Mouse (Mus musculus): ENCODE data around the gene H2-Eb2. TPM values are rescaled to one million over a fixed set of nuclear protein-coding genes. Genes with fewer than 3 reads are reported as not detected.

The H2-Eb2 gene
- polyA plus RNA-seq, 1 experiment from 2014 or later = not detected

- H3K9me3 ChIP-seq (replicated peaks) = no peaks in the 10 kb centered on the region
- peaks cover 6% of the 10 kb centered on the region for H3K4me1 ChIP-seq
- H3K9ac ChIP-seq = no peak overlapping the region
- WGBS = 72% methylated on average over 4 of the region's 4 CpGs
- peaks cover 5% of the 10 kb centered on the region; the same call in 1 of the 2 replicates for H3K27me3 ChIP-seq
- H3K27ac ChIP-seq = no peak overlapping the region
- H3K4me3 ChIP-seq (replicated peaks) = no peak overlapping the region
- H3K4me2 ChIP-seq = no peak overlapping the region
- ATAC-seq (replicated peaks; ENCODE audit: low FRiP score) = no peak
- no peaks in the 10 kb centered on the region for H3K36me3 ChIP-seq
Observed at GRCm38 (mm10) chr17:34294249-34294648, 31.2 kb upstream of the H2-Eb2 start.

DNA sequence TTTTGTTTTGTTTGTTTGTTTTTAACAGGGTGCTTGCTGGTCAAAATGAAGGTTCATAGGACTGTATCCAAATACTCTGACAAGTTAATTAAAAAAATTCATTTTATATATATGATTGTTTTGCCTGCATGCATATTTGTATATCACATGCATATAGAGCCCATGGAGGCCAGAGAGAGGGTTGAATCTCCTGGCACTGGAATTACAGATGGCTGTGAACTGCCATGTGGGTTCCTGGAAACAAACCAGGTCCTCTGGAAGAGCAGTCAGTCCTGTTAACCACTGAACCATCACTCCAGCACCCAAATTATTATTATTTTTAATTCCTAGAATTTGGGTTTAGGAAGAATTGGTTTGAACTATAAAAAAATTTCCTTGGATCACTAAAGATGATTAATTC lies 30.2 kb upstream of the H2-Eb2 start:
- Histone ChIP-seq H3K4me1 (peaks cover 6% of the 10 kb centered on the region), H3K9ac (no peak overlapping the region), H3K27ac (no peak overlapping the region), H3K9me3 (replicated peaks) (no peaks in the 10 kb centered on the region), H3K27me3 (peaks cover 5% of the 10 kb centered on the region; the same call in 1 of the 2 replicates), H3K4me2 (no peak overlapping the region), H3K36me3 (no peaks in the 10 kb centered on the region), H3K4me3 (replicated peaks) (no peak overlapping the region)
- ATAC-seq (replicated peaks; ENCODE audit: low FRiP score) = no peak

- Histone ChIP-seq H3K27me3 (peaks cover 5% of the 10 kb centered on the region; the same call in 1 of the 2 replicates), H3K36me3 (no peaks in the 10 kb centered on the region), H3K9me3 (replicated peaks) (no peaks in the 10 kb centered on the region), H3K27ac (no peak overlapping the region), H3K4me1 (peaks cover 6% of the 10 kb centered on the region), H3K4me2 (peak overlapping the region; percentile 58), H3K9ac (no peak overlapping the region), H3K4me3 (replicated peaks) (peak overlapping the region; percentile 33)
- WGBS = 23% methylated on average over 23 of the region's 23 CpGs
- peak; percentile 64; the same call in 1 of the 2 replicates for ATAC-seq (replicated peaks; ENCODE audit: low FRiP score)
Observed at GRCm38 (mm10) chr17:34295891-34296794, 29.3 kb upstream of the H2-Eb2 start.

- 71% methylated on average over 3 of the region's 3 CpGs for WGBS
- H3K9ac ChIP-seq = no peak overlapping the region
Observed at GRCm38 (mm10) chr17:34299356-34299755, 26.1 kb upstream of the H2-Eb2 start.

GRCm38 (mm10) chr17:34300071-34300470 lies 25.4 kb upstream of the H2-Eb2 start:
- Histone ChIP-seq H3K4me2 (no peak overlapping the region), H3K27me3 (peaks cover 5% of the 10 kb centered on the region; the same call in 1 of the 2 replicates), H3K4me1 (peaks cover 6% of the 10 kb centered on the region), H3K4me3 (replicated peaks) (no peak overlapping the region), H3K36me3 (no peaks in the 10 kb centered on the region), H3K9ac (no peak overlapping the region), H3K27ac (no peak overlapping the region), H3K9me3 (replicated peaks) (no peaks in the 10 kb centered on the region)
- WGBS = 81% methylated on average over 8 of the region's 8 CpGs
- no peak for ATAC-seq (replicated peaks; ENCODE audit: low FRiP score)

More at GRCm38 (mm10) chr17:34299356-34299755, 26.1 kb upstream of the H2-Eb2 start:
- peaks cover 6% of the 10 kb centered on the region for H3K4me1 ChIP-seq
- no peak for ATAC-seq (replicated peaks; ENCODE audit: low FRiP score)
- no peak overlapping the region for H3K4me3 ChIP-seq (replicated peaks)
- H3K36me3 ChIP-seq = no peaks in the 10 kb centered on the region
- H3K4me2 ChIP-seq = no peak overlapping the region
- no peaks in the 10 kb centered on the region for H3K9me3 ChIP-seq (replicated peaks)
- H3K27ac ChIP-seq = no peak overlapping the region
- H3K27me3 ChIP-seq = peaks cover 5% of the 10 kb centered on the region; the same call in 1 of the 2 replicates

DNA sequence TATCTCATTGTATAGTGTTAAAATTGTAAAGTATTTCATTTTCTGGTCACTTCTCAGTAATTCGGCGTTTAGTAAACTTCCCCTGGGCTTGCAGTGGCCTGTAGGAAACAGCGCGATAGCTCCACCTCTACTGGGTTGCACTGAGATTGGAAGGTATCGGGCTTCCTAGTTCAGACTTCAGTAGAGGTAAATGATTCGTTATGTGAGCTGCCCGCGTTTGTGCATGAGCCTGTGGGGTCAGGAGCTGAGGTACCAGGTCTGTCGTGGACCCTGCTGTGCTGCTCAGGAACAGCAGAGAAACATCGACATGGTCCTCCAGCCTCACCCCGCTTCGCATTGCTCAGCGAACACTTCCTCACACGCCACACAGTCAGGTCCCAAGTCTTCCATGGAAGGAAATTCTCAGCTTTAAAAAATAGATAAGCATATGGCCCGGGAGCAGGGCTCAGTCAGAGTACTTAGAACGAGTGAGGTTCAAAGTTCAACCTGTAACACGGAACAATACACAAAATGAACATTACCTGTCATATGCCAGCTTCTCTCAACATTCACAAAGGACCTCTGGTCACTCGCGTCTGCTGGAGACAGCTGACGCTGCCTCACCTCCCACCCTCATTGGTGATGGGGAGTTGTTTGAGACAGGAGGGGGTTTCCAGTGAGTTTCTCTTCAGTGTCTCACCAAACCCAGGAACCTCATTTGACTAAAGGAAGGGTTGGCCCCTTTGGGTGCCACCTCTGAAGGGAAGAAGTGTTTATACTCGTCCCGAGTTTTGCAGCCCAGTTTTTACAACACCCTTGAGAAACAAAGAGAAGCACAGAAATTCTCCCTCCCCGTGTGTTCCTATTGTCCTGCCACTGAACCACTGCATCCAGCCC lies 24.5 kb upstream of the H2-Eb2 start:
- no peak for ATAC-seq (replicated peaks; ENCODE audit: low FRiP score)

GRCm38 (mm10) chr17:34301670-34302190 lies 23.7 kb upstream of the H2-Eb2 start:
- WGBS = 89% methylated on average over 4 of the region's 4 CpGs

More for the DNA sequence above, 24.5 kb upstream of the H2-Eb2 start:
- 71% methylated on average over 23 of the region's 23 CpGs for WGBS
- H3K9ac ChIP-seq = no peak overlapping the region
- H3K27me3 ChIP-seq = peaks cover 5% of the 10 kb centered on the region; the same call in 1 of the 2 replicates
- no peaks in the 10 kb centered on the region for H3K9me3 ChIP-seq (replicated peaks)
- H3K36me3 ChIP-seq = no peaks in the 10 kb centered on the region
- H3K4me1 ChIP-seq = peaks cover 3% of the 10 kb centered on the region
- H3K4me2 ChIP-seq = no peak overlapping the region
- no peak overlapping the region for H3K4me3 ChIP-seq (replicated peaks)
- H3K27ac ChIP-seq = no peak overlapping the region

DNA sequence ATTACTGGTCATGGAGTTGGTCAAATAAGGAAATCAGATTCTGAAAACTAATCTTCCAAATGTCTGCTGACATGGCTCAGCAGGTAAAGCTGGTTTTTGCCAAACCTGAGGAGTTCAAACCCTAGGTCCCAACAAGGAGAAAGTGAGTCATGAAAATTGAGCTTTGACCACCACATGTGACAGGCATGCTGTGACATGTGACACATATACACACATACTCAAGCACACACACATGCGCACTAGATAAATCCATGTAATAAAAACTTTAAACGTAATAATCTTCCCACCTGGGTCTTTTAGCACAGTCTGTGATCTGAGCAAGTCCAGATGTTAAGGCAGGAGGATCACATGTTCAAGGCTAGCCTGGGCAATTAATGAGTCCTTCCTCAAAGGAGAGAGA lies 21.7 kb upstream of the H2-Eb2 start:
- Histone ChIP-seq H3K36me3 (no peaks in the 10 kb centered on the region), H3K4me3 (replicated peaks) (no peak overlapping the region), H3K9ac (no peak overlapping the region), H3K4me1 (no peaks in the 10 kb centered on the region), H3K9me3 (replicated peaks) (no peaks in the 10 kb centered on the region), H3K27me3 (no peaks in the 10 kb centered on the region), H3K27ac (no peak overlapping the region), H3K4me2 (no peak overlapping the region)
- WGBS = 87% methylated on average over 2 of the region's 2 CpGs
- ATAC-seq (replicated peaks; ENCODE audit: low FRiP score) = no peak

More at GRCm38 (mm10) chr17:34301670-34302190, 23.7 kb upstream of the H2-Eb2 start:
- H3K4me2 ChIP-seq = no peak overlapping the region
- no peak overlapping the region for H3K9ac ChIP-seq
- peaks cover 2% of the 10 kb centered on the region; the same call in 1 of the 2 replicates for H3K27me3 ChIP-seq
- no peaks in the 10 kb centered on the region for H3K9me3 ChIP-seq (replicated peaks)
- no peak overlapping the region for H3K4me3 ChIP-seq (replicated peaks)
- H3K4me1 ChIP-seq = no peaks in the 10 kb centered on the region
- H3K27ac ChIP-seq = no peak overlapping the region
- no peaks in the 10 kb centered on the region for H3K36me3 ChIP-seq
- ATAC-seq (replicated peaks; ENCODE audit: low FRiP score) = no peak

DNA sequence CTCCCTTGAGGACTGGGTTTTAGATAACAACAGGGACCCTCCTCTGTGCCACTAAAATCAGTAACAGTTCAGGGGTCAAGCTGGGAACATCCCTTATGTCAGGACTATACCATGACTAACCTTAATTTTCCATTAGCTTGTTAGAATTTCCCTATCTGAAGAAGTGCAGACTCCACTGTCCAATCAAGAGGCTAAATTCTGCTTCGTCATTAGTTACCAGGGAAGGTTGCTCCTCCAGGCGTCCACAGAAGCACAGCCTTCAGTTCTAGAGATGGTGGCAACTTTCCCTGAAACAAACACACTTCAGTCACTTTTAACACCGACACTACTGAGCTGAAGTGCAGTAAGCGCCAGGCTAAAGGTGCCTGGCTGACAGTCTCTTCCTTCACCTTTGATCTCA lies 20.7 kb upstream of the H2-Eb2 start:
- ATAC-seq (replicated peaks; ENCODE audit: low FRiP score) = peak; percentile 58; the same call in 1 of the 2 replicates
- Histone ChIP-seq H3K4me1 (peaks cover 3% of the 10 kb centered on the region; the same call in 1 of the 2 replicates), H3K4me2 (no peak overlapping the region), H3K9me3 (replicated peaks) (no peaks in the 10 kb centered on the region), H3K4me3 (replicated peaks) (no peak overlapping the region), H3K27ac (no peak overlapping the region), H3K27me3 (no peaks in the 10 kb centered on the region), H3K9ac (no peak overlapping the region), H3K36me3 (no peaks in the 10 kb centered on the region)
- 6% methylated on average over 4 of the region's 4 CpGs for WGBS

- peak; percentile 86 for ATAC-seq (replicated peaks; ENCODE audit: low FRiP score)
- H3K4me3 ChIP-seq (replicated peaks) = no peak within 1 kb of the TSS
Observed at GRCm38 (mm10) chr17:34305380-34306030, 20.0 kb upstream of the H2-Eb2 start, which contains the start of gene H2-Eb1. Gene H2-Eb1 (plus strand): TSS chr17:34305867.

DNA sequence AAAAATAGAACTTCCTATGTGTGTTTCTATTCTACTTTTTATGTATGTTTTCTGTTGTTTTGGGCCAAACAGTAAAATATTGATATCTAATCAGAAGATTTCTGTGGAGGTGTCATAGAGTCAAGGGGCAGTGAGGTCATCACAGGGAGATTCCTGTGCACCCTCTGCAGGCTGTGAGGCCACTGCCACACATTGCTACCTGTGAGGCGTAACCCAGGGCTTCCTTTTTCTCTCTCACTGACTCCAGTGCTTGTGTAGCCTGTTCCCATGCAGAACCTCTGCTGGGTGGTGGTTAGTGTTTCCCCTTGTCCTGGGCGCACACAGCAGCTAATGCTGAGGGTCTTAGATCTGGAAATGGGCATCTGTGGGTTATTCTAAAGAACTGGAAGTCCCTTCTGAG lies 19.1 kb upstream of the H2-Eb2 start:
- H3K4me2 ChIP-seq = no peak overlapping the region
- H3K4me1 ChIP-seq = peaks cover 7% of the 10 kb centered on the region; the same call in 1 of the 2 replicates
- H3K27me3 ChIP-seq = no peaks in the 10 kb centered on the region
- H3K36me3 ChIP-seq = no peaks in the 10 kb centered on the region
- WGBS = 81% methylated on average over 2 of the region's 2 CpGs
- H3K27ac ChIP-seq = no peak overlapping the region
- no peak for ATAC-seq (replicated peaks; ENCODE audit: low FRiP score)
- no peak overlapping the region for H3K4me3 ChIP-seq (replicated peaks)
- no peak overlapping the region for H3K9ac ChIP-seq
- no peaks in the 10 kb centered on the region for H3K9me3 ChIP-seq (replicated peaks)

More at GRCm38 (mm10) chr17:34305380-34306030, 20.0 kb upstream of the H2-Eb2 start, which contains the start of gene H2-Eb1:
- Histone ChIP-seq H3K9ac (no peak within 1 kb of the TSS), H3K27ac (no peak within 1 kb of the TSS), H3K27me3 (no peaks in the 10 kb centered on the region), H3K4me2 (no peak within 1 kb of the TSS), H3K9me3 (replicated peaks) (no peaks in the 10 kb centered on the region), H3K36me3 (no peaks in the 10 kb centered on the region), H3K4me1 (peaks cover 7% of the 10 kb centered on the region; the same call in 1 of the 2 replicates)

Data from kidney, embryonic 15.5 days (tissue).